21 mouse cellular contexts compared by ENCODE assay signal in the genomic region with DNA sequence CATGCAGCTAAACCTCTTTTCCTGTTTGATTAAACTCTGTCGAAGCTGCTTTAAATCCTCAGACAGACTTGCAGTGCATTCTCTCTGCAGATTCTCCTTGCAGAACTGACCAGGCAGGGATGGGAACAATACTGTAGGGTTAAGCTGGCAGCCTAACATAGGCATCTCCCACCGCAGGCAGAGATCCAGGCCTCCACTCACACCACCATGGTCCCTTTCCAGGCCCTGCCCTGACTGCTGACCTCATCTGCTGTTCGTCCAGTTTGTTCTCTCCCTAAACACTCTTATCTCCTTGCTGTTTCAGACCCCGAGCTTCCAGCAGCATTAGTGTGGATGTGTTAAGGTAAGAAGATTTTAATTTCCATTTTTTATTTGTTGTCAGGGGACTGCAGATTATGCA.
A peak's percentile ranks its signal among the peaks of the same experiment; 100 is the strongest.
DNase-seq lines count a peak whose midpoint lies in the region; ATAC-seq and TF ChIP-seq lines count a peak whose summit lies in the region.
"Had no signal": no experiment of that assay in that cellular context is flagged by ENCODE, and none has a peak within 500 bp of the region (broad histone marks: within the 10 kb centered on the region; RNA-seq: fewer than 3 reads in every experiment).

No protein-coding gene starts in this region.

- H3K27ac ChIP-seq in hindbrain, embryonic 16.5 days (ENCODE audit: low read depth, low read length) = no peak overlapping the region
- no peak overlapping the region for H3K27ac ChIP-seq in hindbrain, embryonic 12.5 days
- 0 out of 2 replicates have a peak overlapping the region, but pooled peaks have one; percentile 6 for H3K27ac ChIP-seq in neural tube, embryonic 13.5 days (replicated peaks)
- no peak overlapping the region for H3K27ac ChIP-seq in stomach, postnatal 0 days (replicated peaks)
- H3K27ac ChIP-seq: embryonic facial prominence, embryonic 13.5 days; forebrain, embryonic 12.5 days; hindbrain, embryonic 13.5 days; intestine, embryonic 15.5 days had no signal

- peak; percentile 7 for DNase-seq in gastrocnemius, postnatal 14 days
- no peak for DNase-seq in gastrocnemius, postnatal 36 days
- no peak for DNase-seq in neural tube, embryonic 10.5 days (ENCODE audit: extremely low spot score, low spot score)
- peak; percentile 37 for DNase-seq in yolk sac, embryonic 10.5 days (ENCODE audit: low spot score)
- no peak for DNase-seq in stomach, postnatal 0 days (ENCODE audit: low spot score)
- DNase-seq: adrenal gland, postnatal 14 days; cerebellum, adult 18-20 months; cerebellum, postnatal 25 days; gastrocnemius, postnatal 10 days; heart, postnatal 4 days had no signal

- H3K4me3 ChIP-seq in hindbrain, embryonic 16.5 days (ENCODE audit: low read length) = no peak overlapping the region
- H3K4me3 ChIP-seq in hindbrain, embryonic 12.5 days = no peak overlapping the region
- H3K4me3 ChIP-seq in neural tube, embryonic 13.5 days = no peak overlapping the region
- H3K4me3 ChIP-seq in stomach, postnatal 0 days (ENCODE audit: low read depth, low read length) = no peak overlapping the region
- H3K4me3 ChIP-seq: embryonic facial prominence, embryonic 13.5 days; forebrain, embryonic 12.5 days; hindbrain, embryonic 13.5 days; intestine, embryonic 15.5 days had no signal

- no peak for TF ChIP-seq CTCF in stomach, postnatal 0 days (IDR thresholded peaks at IDR 0.05; ENCODE audit: low read depth)

- H3K9me3 ChIP-seq in hindbrain, embryonic 16.5 days (ENCODE audit: control insufficient read depth, low read length) = no peaks in the 10 kb centered on the region
- no peaks in the 10 kb centered on the region for H3K9me3 ChIP-seq in hindbrain, embryonic 12.5 days (replicated peaks)
- H3K9me3 ChIP-seq in neural tube, embryonic 13.5 days = no peaks in the 10 kb centered on the region
- no peaks in the 10 kb centered on the region for H3K9me3 ChIP-seq in stomach, postnatal 0 days (ENCODE audit: control insufficient read depth, low read length)
- H3K9me3 ChIP-seq: embryonic facial prominence, embryonic 13.5 days; forebrain, embryonic 12.5 days; hindbrain, embryonic 13.5 days; intestine, embryonic 15.5 days had no signal

- no peaks in the 10 kb centered on the region for H3K36me3 ChIP-seq in hindbrain, embryonic 16.5 days (ENCODE audit: control insufficient read depth, insufficient read depth, low read length)
- H3K36me3 ChIP-seq in hindbrain, embryonic 12.5 days = 0 out of 2 replicates have a peak, but pooled peaks cover 5% of the 10 kb centered on the region
- no peaks in the 10 kb centered on the region for H3K36me3 ChIP-seq in neural tube, embryonic 13.5 days
- no peaks in the 10 kb centered on the region for H3K36me3 ChIP-seq in stomach, postnatal 0 days (ENCODE audit: control insufficient read depth, insufficient read depth, low read length)
- H3K36me3 ChIP-seq: embryonic facial prominence, embryonic 13.5 days; intestine, embryonic 15.5 days had no signal

- no peak overlapping the region for H3K4me2 ChIP-seq in hindbrain, embryonic 16.5 days (ENCODE audit: low read length)
- H3K4me2 ChIP-seq in hindbrain, embryonic 12.5 days (replicated peaks) = no peak overlapping the region
- H3K4me2 ChIP-seq in neural tube, embryonic 13.5 days = no peak overlapping the region
- no peak overlapping the region for H3K4me2 ChIP-seq in stomach, postnatal 0 days (replicated peaks; ENCODE audit: low read depth)
- H3K4me2 ChIP-seq: embryonic facial prominence, embryonic 13.5 days; forebrain, embryonic 12.5 days; heart, embryonic 11.5 days; hindbrain, embryonic 13.5 days; intestine, embryonic 15.5 days had no signal

- TF ChIP-seq EP300 in stomach, postnatal 0 days (optimal IDR thresholded peaks at IDR 0.05) = no peak

- 63% methylated on average over 4 of the region's 4 CpGs for WGBS in hindbrain, embryonic 16.5 days
- 60% methylated on average over 4 of the region's 4 CpGs for WGBS in hindbrain, embryonic 12.5 days
- WGBS in neural tube, embryonic 13.5 days = 66% methylated on average over 4 of the region's 4 CpGs
- WGBS in stomach, postnatal 0 days = 25% methylated on average over 4 of the region's 4 CpGs

- no peak overlapping the region for H3K9ac ChIP-seq in hindbrain, embryonic 16.5 days (ENCODE audit: low read depth, low read length)
- no peak overlapping the region for H3K9ac ChIP-seq in hindbrain, embryonic 12.5 days
- H3K9ac ChIP-seq in neural tube, embryonic 13.5 days = no peak overlapping the region
- H3K9ac ChIP-seq in stomach, postnatal 0 days (ENCODE audit: low read length) = no peak overlapping the region
- H3K9ac ChIP-seq: embryonic facial prominence, embryonic 13.5 days; forebrain, embryonic 12.5 days; hindbrain, embryonic 13.5 days; intestine, embryonic 15.5 days had no signal

- H3K4me1 ChIP-seq in hindbrain, embryonic 16.5 days (ENCODE audit: control insufficient read depth, insufficient read depth, low read depth, low read length) = no peaks in the 10 kb centered on the region
- no peaks in the 10 kb centered on the region for H3K4me1 ChIP-seq in hindbrain, embryonic 12.5 days
- peaks cover 21% of the 10 kb centered on the region for H3K4me1 ChIP-seq in neural tube, embryonic 13.5 days (replicated peaks)
- H3K4me1 ChIP-seq in stomach, postnatal 0 days (replicated peaks; ENCODE audit: control insufficient read depth, insufficient read depth) = no peaks in the 10 kb centered on the region
- H3K4me1 ChIP-seq: embryonic facial prominence, embryonic 13.5 days; forebrain, embryonic 12.5 days had no signal

- peak; percentile 43 for ATAC-seq in hindbrain, embryonic 16.5 days
- ATAC-seq in hindbrain, embryonic 12.5 days (ENCODE audit: low FRiP score) = no peak
- no peak for ATAC-seq in neural tube, embryonic 13.5 days (ENCODE audit: low read depth)
- ATAC-seq in stomach, postnatal 0 days (ENCODE audit: low FRiP score, low TSS enrichment) = no peak
- ATAC-seq: forebrain, embryonic 16.5 days; intestine, embryonic 15.5 days; Patski had no signal

- H3K27me3 ChIP-seq in hindbrain, embryonic 16.5 days (replicated peaks; ENCODE audit: control insufficient read depth, insufficient read depth, low read length) = no peaks in the 10 kb centered on the region
- H3K27me3 ChIP-seq in hindbrain, embryonic 12.5 days = no peaks in the 10 kb centered on the region
- no peaks in the 10 kb centered on the region for H3K27me3 ChIP-seq in neural tube, embryonic 13.5 days
- no peaks in the 10 kb centered on the region for H3K27me3 ChIP-seq in stomach, postnatal 0 days (ENCODE audit: control insufficient read depth, insufficient read depth, low read length)
- H3K27me3 ChIP-seq: CH12.LX; embryonic facial prominence, embryonic 13.5 days; forebrain, embryonic 12.5 days; hindbrain, embryonic 13.5 days; intestine, embryonic 15.5 days; Patski had no signal

- intact Hi-C loops in gastrocnemius, postnatal 14 days (cut with DNase I; ENCODE audit: low total_unique reads) = no loop called here
- intact Hi-C loops in gastrocnemius, postnatal 36 days (cut with DNase I) = no loop called here

Comparison
In these comparisons a context has a peak if more than half of its experiments do, and no peak if none do; other contexts are left out.
1. DNase-seq: peak in gastrocnemius, postnatal 14 days (single experiment) and yolk sac, embryonic 10.5 days (single experiment); none in gastrocnemius, postnatal 36 days (0 of 2), neural tube, embryonic 10.5 days (single experiment) and stomach, postnatal 0 days (single experiment).